Mouse (Mus musculus) neural tube, embryonic 12.5 days (tissue): ENCODE data around the gene Ndufab1. TPM values are rescaled to one million over a fixed set of nuclear protein-coding genes. Genes with fewer than 3 reads are reported as not detected.

Experiments used
- ATAC-seq: fragments of 200-750 bp; cut with Nextera tagmentation; 2 replicates; pipeline ENCODE4 v1.8.0; 2017; ENCODE audit warnings: low read depth, mild to moderate bottlenecking, moderate TSS enrichment, moderate library complexity; ENCODE audit not compliant: low FRiP score
- H3K27ac ChIP-seq: fragments of 300-500 bp; sonication (generic); 2 replicates; pipeline ENCODE4 v1.5.1; 2016
- H3K27me3 ChIP-seq: fragments of 300-500 bp; sonication (generic); replicated peaks from 2 replicates; pipeline ENCODE4 v1.6.1; 2016; ENCODE audit warnings: mild to moderate bottlenecking
- H3K36me3 ChIP-seq: fragments of 300-500 bp; sonication (generic); 2 replicates; pipeline ENCODE4 v1.6.1; 2016; ENCODE audit warnings: mild to moderate bottlenecking
- H3K4me1 ChIP-seq: fragments of 300-500 bp; sonication (generic); 2 replicates; pipeline ENCODE4 v1.6.1; 2016
- H3K4me2 ChIP-seq: fragments of 300-500 bp; sonication (generic); replicated peaks from 2 replicates; pipeline ENCODE4 v1.6.1; 2016; ENCODE audit warnings: mild to moderate bottlenecking
- H3K4me3 ChIP-seq: fragments of 300-500 bp; sonication (generic); 2 replicates; pipeline ENCODE4 v1.5.1; 2016
- H3K9ac ChIP-seq: fragments of 300-500 bp; sonication (generic); 2 replicates; pipeline ENCODE4 v1.6.1; 2016; ENCODE audit warnings: mild to moderate bottlenecking
- H3K9me3 ChIP-seq: fragments of 300-500 bp; sonication (generic); 2 replicates; pipeline ENCODE4 v1.6.1; 2016; ENCODE audit warnings: mild to moderate bottlenecking
- WGBS: fragments of 180-500 bp; shearing (Covaris S2); methylation state at CpG from one replicate; pipeline ENCODE4 v1.1.7; 2016; 5-methylcytosine and 5-hydroxymethylcytosine counted together
- polyA plus RNA-seq: library from polyadenylated mRNA; unstranded; fragments of >200 nt; fragmentation: Nextera tagmentation; extraction: Ambion mirVana; gene quantifications from 2 replicates; pipeline ENCODE4 v1.2.1, GENCODE M21; 2016

Ndufab1 gene
- polyA plus RNA-seq: 624 and 642 TPM in 2 replicates

DNA sequence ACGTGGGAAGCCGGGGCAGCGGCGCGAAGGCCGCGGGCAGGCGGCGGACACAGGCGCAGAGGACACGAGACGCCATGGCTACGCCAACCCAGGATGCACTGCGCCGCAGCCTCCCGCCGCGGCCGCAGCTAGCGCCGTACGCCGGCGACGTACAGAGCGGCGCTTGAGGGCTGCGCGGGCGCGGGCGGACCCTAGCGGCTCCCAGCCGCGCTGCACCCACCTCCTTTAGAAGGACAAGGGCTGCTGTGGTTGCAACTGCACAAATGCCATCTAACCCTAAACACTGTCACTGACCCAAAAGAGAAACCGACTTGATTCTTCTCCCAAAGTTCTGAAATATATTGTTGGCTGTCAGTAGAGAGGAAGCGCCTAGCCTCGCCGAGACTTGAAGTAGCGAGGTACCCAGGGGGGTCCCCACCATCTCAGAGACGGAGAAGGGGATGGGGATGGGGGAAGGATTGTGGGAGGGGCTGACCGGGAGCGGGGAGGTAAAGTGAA, at the start of gene Ndufab1:
TSS of gene Ndufab1 (minus strand) at position 140 of the 498 bp plus-strand sequence.
- ATAC-seq: peak; percentile 96
- Histone ChIP-seq H3K4me3 (peak within 1 kb of the TSS; percentile 82), H3K9me3 (no peaks in the 10 kb centered on the region), H3K9ac (peak within 1 kb of the TSS; percentile 84), H3K36me3 (peaks cover 8% of the 10 kb centered on the region), H3K27me3 (no peaks in the 10 kb centered on the region), H3K27ac (no peak within 1 kb of the TSS), H3K4me1 (peaks cover 8% of the 10 kb centered on the region), H3K4me2 (peak within 1 kb of the TSS; percentile 80)
- under 1% methylated on average over 34 of the region's 43 CpGs for WGBS

GRCm38 (mm10) chr7:122140991-122141390, 39.3 kb upstream of the Ndufab1 start:
- Histone ChIP-seq H3K36me3 (peaks cover 88% of the 10 kb centered on the region), H3K4me3 (no peak overlapping the region), H3K9me3 (no peaks in the 10 kb centered on the region), H3K27ac (no peak overlapping the region), H3K4me1 (no peaks in the 10 kb centered on the region), H3K27me3 (no peaks in the 10 kb centered on the region), H3K4me2 (no peak overlapping the region), H3K9ac (no peak overlapping the region)
- ATAC-seq: no peak

DNA sequence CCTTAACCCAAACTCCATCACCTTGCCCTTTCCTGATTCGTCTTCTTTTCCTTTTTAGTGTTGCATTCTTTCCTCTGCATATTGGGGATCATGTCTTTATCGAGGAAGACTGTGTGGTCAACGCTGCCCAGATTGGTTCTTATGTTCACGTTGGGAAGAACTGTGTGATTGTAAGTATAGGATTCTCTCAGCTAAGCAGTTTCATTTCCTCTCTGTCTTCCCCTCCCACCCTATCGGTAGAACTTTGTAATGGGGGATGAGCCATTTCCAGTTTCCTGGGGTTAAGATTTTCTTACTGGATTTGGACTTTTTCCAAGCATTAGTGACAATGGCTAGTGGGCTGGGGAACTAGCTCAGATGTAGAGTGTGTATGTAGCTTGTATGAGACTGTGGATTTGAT, 36.5 kb upstream of the Ndufab1 start:
- no peaks in the 10 kb centered on the region for H3K27me3 ChIP-seq
- WGBS: 93% methylated on average over 5 of the region's 5 CpGs
- peaks cover 6% of the 10 kb centered on the region for H3K4me1 ChIP-seq
- no peak overlapping the region for H3K9ac ChIP-seq
- no peak overlapping the region for H3K4me2 ChIP-seq
- H3K27ac ChIP-seq: no peak overlapping the region
- no peaks in the 10 kb centered on the region for H3K9me3 ChIP-seq
- peaks cover 73% of the 10 kb centered on the region for H3K36me3 ChIP-seq
- no peak overlapping the region for H3K4me3 ChIP-seq
- no peak for ATAC-seq

DNA sequence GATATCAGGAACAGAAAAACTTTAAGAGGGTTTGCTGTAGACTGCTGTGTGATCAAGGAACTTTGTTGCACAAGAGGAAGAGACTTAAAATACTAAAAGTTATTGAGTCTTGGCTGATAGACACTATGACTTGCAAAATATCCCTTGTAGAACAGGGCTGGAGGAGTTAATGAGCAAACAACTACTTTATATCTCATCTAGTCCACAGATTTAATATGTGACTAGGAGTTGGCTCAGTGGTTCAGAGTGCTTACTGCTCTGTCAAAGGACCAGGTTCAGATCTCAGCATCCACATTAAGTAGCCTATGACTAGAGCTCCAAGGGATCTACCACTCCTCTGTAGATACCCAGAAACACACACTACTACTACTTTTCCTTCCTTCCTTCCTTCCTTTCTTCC, 35.4 kb upstream of the Ndufab1 start:
- H3K9ac ChIP-seq: no peak overlapping the region
- no peak overlapping the region for H3K27ac ChIP-seq
- ATAC-seq: no peak
- no peaks in the 10 kb centered on the region for H3K9me3 ChIP-seq
- no peak overlapping the region for H3K4me2 ChIP-seq
- peaks cover 9% of the 10 kb centered on the region for H3K4me1 ChIP-seq
- H3K27me3 ChIP-seq: no peaks in the 10 kb centered on the region
- no peak overlapping the region for H3K4me3 ChIP-seq
- peaks cover 67% of the 10 kb centered on the region for H3K36me3 ChIP-seq

- no peak overlapping the region for H3K27ac ChIP-seq
- no peaks in the 10 kb centered on the region for H3K9me3 ChIP-seq
- 74% methylated on average over 10 of the region's 10 CpGs for WGBS
- peaks cover 10% of the 10 kb centered on the region for H3K4me1 ChIP-seq
- H3K9ac ChIP-seq: no peak overlapping the region
- no peak overlapping the region for H3K4me2 ChIP-seq
- ATAC-seq: no peak
- H3K4me3 ChIP-seq: no peak overlapping the region
- H3K27me3 ChIP-seq: no peaks in the 10 kb centered on the region
- H3K36me3 ChIP-seq: peaks cover 47% of the 10 kb centered on the region
Observed at GRCm38 (mm10) chr7:122135070-122135469, 33.4 kb upstream of the Ndufab1 start.

- Histone ChIP-seq H3K4me3 (peak overlapping the region; percentile 83), H3K27me3 (no peaks in the 10 kb centered on the region), H3K4me1 (peaks cover 10% of the 10 kb centered on the region), H3K27ac (no peak overlapping the region), H3K36me3 (peaks cover 33% of the 10 kb centered on the region), H3K9ac (peak overlapping the region; percentile 72), H3K4me2 (peak overlapping the region; percentile 84), H3K9me3 (no peaks in the 10 kb centered on the region)
- ATAC-seq: no peak; the same call in 1 of the 2 replicates
- 19% methylated on average over 8 of the region's 8 CpGs for WGBS
Observed at GRCm38 (mm10) chr7:122133338-122133625, 31.6 kb upstream of the Ndufab1 start.

- no peaks in the 10 kb centered on the region for H3K27me3 ChIP-seq
- under 1% methylated on average over 54 of the region's 54 CpGs for WGBS
- peak within 1 kb of the TSS; percentile 84 for H3K4me2 ChIP-seq
- H3K4me1 ChIP-seq: peaks cover 10% of the 10 kb centered on the region
- H3K36me3 ChIP-seq: peaks cover 33% of the 10 kb centered on the region
- peak within 1 kb of the TSS; percentile 72 for H3K9ac ChIP-seq
- no peak within 1 kb of the TSS for H3K27ac ChIP-seq
- H3K9me3 ChIP-seq: no peaks in the 10 kb centered on the region
- H3K4me3 ChIP-seq: peak within 1 kb of the TSS; percentile 83
- peak; percentile 96 for ATAC-seq
Observed at GRCm38 (mm10) chr7:122132497-122133337, 31.0 kb upstream of the Ndufab1 start, which contains the start of the genes Palb2 and Dctn5. Gene Palb2 (minus strand): TSS chr7:122132985. Gene Dctn5 (plus strand): TSS chr7:122133041.

DNA sequence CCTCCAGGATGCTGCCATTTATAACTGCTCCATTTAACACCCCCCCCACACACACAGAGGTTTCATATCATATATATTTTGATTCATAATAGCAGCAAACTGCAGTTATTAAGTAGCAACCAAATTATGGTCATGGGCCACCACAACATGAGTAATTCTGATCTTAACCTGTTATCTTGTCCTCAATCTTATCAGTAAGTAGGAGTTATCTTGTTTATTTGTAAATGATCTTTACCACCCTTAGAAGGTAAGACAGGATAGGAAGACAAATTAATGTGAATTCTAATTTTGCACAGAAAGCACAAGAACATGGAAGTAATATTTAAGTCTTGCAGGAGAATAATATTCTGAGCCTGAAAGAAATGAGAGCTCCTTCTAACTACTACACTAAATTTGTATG, 30.1 kb upstream of the Ndufab1 start:
- peak overlapping the region; percentile 83 for H3K4me3 ChIP-seq
- peak overlapping the region; percentile 84 for H3K4me2 ChIP-seq
- no peaks in the 10 kb centered on the region for H3K9me3 ChIP-seq
- peaks cover 35% of the 10 kb centered on the region for H3K36me3 ChIP-seq
- H3K27me3 ChIP-seq: no peaks in the 10 kb centered on the region
- no peak overlapping the region for H3K27ac ChIP-seq
- ATAC-seq: no peak
- H3K9ac ChIP-seq: no peak overlapping the region
- H3K4me1 ChIP-seq: peaks cover 10% of the 10 kb centered on the region

- Histone ChIP-seq H3K27ac (no peak overlapping the region), H3K36me3 (peaks cover 43% of the 10 kb centered on the region), H3K9me3 (no peaks in the 10 kb centered on the region), H3K4me2 (no peak overlapping the region), H3K4me3 (no peak overlapping the region), H3K4me1 (no peaks in the 10 kb centered on the region; the same call in 1 of the 2 replicates), H3K27me3 (no peaks in the 10 kb centered on the region), H3K9ac (no peak overlapping the region)
- ATAC-seq: no peak
- 95% methylated on average over 11 of the region's 11 CpGs for WGBS
Observed at GRCm38 (mm10) chr7:122126946-122127345, 25.3 kb upstream of the Ndufab1 start.

DNA sequence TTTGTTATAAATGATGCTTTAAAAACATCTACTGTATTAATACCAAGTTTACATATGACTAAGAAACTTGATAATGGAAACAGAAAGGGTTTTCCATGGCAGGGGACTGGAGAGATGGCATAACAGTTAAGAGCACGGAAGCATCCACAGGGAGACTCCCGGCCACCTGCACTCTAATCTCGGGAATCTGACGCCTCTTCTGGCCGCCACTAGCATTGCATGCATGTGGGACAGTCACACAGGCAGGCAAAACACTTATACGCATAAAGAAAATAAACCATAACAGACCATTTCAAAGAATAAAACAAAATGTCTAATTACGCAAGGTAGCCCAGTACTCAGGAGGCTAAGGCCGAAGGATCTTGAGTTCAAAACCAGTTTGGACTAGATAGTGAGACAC, 23.9 kb upstream of the Ndufab1 start:
- no peak overlapping the region for H3K27ac ChIP-seq
- no peak for ATAC-seq
- no peaks in the 10 kb centered on the region for H3K9me3 ChIP-seq
- no peaks in the 10 kb centered on the region for H3K4me1 ChIP-seq
- no peak overlapping the region for H3K4me2 ChIP-seq
- H3K9ac ChIP-seq: no peak overlapping the region
- H3K36me3 ChIP-seq: peaks cover 49% of the 10 kb centered on the region
- WGBS: 76% methylated on average over 8 of the region's 8 CpGs
- H3K4me3 ChIP-seq: no peak overlapping the region
- no peaks in the 10 kb centered on the region for H3K27me3 ChIP-seq

- Histone ChIP-seq H3K9me3 (no peaks in the 10 kb centered on the region), H3K27me3 (no peaks in the 10 kb centered on the region), H3K36me3 (peaks cover 54% of the 10 kb centered on the region), H3K4me1 (no peaks in the 10 kb centered on the region), H3K4me3 (no peak overlapping the region), H3K9ac (no peak overlapping the region), H3K4me2 (no peak overlapping the region), H3K27ac (no peak overlapping the region)
- WGBS: 89% methylated on average over 4 of the region's 4 CpGs
- ATAC-seq: no peak
Observed at GRCm38 (mm10) chr7:122123518-122123917, 21.8 kb upstream of the Ndufab1 start.

DNA sequence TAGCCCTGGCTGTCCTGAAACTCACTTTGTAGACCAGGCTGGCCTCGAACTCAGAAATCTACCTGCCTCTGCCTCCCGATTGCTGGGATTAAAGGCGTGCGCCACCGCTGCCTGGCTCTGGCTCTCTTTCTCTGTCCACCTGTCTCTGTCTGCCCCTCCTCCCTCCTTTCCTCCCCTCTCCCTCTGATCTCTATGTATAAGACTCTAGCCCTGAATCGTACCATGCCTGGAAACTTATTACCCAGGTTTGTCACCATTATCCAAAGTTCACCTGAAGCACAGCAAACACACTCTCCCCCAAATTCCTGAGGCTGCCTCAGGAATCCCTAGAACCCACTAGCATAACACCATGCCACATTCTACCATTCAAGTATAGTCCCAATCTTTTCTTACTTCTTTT, 6.5 kb upstream of the Ndufab1 start:
- Histone ChIP-seq H3K27me3 (no peaks in the 10 kb centered on the region), H3K36me3 (peaks cover 17% of the 10 kb centered on the region), H3K27ac (no peak overlapping the region), H3K4me3 (no peak overlapping the region), H3K9me3 (no peaks in the 10 kb centered on the region), H3K4me1 (no peaks in the 10 kb centered on the region), H3K9ac (no peak overlapping the region), H3K4me2 (no peak overlapping the region)
- no peak for ATAC-seq
- 95% methylated on average over 6 of the region's 6 CpGs for WGBS
